Mouse (Mus musculus): Measurements from ENCODE around the gene Sp110.
"Not testable (repeated sequence)": the region's sequence is repeated elsewhere in the genome, so short reads cannot be mapped to it uniquely, and the experiment has no call there.

DNA sequence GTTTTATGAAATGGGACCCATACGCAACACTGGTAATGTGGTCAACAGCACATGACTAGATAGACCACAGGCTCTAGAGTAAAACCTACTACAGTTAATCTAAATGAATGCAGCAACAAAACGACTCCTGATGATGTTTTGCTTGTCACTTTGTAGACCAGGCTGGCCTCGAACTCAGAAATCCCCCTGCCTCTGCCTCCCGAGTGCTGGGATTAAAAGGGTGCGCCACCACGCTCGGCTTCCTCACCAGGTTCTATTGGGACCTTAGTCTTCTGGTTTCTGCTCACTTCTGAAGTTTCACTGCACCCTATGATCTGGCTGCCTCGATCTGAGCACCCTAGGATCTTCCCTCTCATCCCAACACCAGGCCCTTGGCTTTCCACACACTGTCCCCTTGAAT, 6.1 kb downstream of the Sp110 start:
- TF ChIP-seq POLR2A (IDR thresholded peaks at IDR 0.05; ENCODE audit: low read depth, low read length); CTCF (IDR thresholded peaks at IDR 0.05; ENCODE audit: borderline replicate concordance, insufficient read depth, low read length): not testable (repeated sequence)
